Mouse (Mus musculus) natural killer cell, adult 2 months (primary cell): Measurements from ENCODE around the gene Nav2.

Source experiments
- DNase-seq, 2 experiments: peaks; one replicate each; pipeline ENCODE4 v3.0.0; 2022; ENCODE audit warnings: low spot score in 2 of 2

The Nav2 gene

GRCm38 (mm10) chr7:48934816-48935215 lies 26.3 kb downstream of the Nav2 start:
- no peak for DNase-seq

GRCm38 (mm10) chr7:48937562-48937961 lies 29.0 kb downstream of the Nav2 start:
- peak; percentile 73 to 78 for DNase-seq

- DNase-seq, result peak; percentile 25 to 29
Observed at GRCm38 (mm10) chr7:48938190-48938589, 29.7 kb downstream of the Nav2 start.

- DNase-seq, result no peak
Observed at GRCm38 (mm10) chr7:48948381-48949108, 40.0 kb downstream of the Nav2 start.

- no peak for DNase-seq
Observed at GRCm38 (mm10) chr7:48954501-48954900, 46.0 kb downstream of the Nav2 start.

GRCm38 (mm10) chr7:48958528-48959315 lies 50.2 kb downstream of the Nav2 start:
- peak; percentile 16 to 23 for DNase-seq

- no peak for DNase-seq
Observed at GRCm38 (mm10) chr7:48959316-48959661, 50.8 kb downstream of the Nav2 start.

GRCm38 (mm10) chr7:48960152-48960551 lies 51.6 kb downstream of the Nav2 start:
- DNase-seq, result no peak

GRCm38 (mm10) chr7:48961501-48961900 lies 53.0 kb downstream of the Nav2 start:
- DNase-seq, result no peak

GRCm38 (mm10) chr7:48961935-48962334 lies 53.4 kb downstream of the Nav2 start:
- no peak for DNase-seq

GRCm38 (mm10) chr7:48963112-48963511 lies 54.6 kb downstream of the Nav2 start:
- DNase-seq, result no peak

- no peak for DNase-seq
Observed at GRCm38 (mm10) chr7:48963554-48963953, 55.0 kb downstream of the Nav2 start.

GRCm38 (mm10) chr7:48965796-48966512 lies 57.4 kb downstream of the Nav2 start:
- DNase-seq, result no peak

- DNase-seq, result no peak
Observed at GRCm38 (mm10) chr7:48981013-48981412, 72.5 kb downstream of the Nav2 start.

- no peak for DNase-seq
Observed at GRCm38 (mm10) chr7:48981814-48982213, 73.3 kb downstream of the Nav2 start.

GRCm38 (mm10) chr7:48982573-48982972 lies 74.1 kb downstream of the Nav2 start:
- DNase-seq, result no peak

GRCm38 (mm10) chr7:48991911-48992552 lies 83.5 kb downstream of the Nav2 start:
- no peak for DNase-seq

GRCm38 (mm10) chr7:48995171-48995570 lies 86.7 kb downstream of the Nav2 start:
- no peak for DNase-seq

- DNase-seq, result no peak
Observed at GRCm38 (mm10) chr7:48995701-48996100, 87.2 kb downstream of the Nav2 start.

GRCm38 (mm10) chr7:48996829-48997228 lies 88.3 kb downstream of the Nav2 start:
- peak in 1 of 2 experiments; percentile 5 for DNase-seq

GRCm38 (mm10) chr7:48998097-48998496 lies 89.6 kb downstream of the Nav2 start:
- no peak for DNase-seq

GRCm38 (mm10) chr7:48998595-48998994 lies 90.1 kb downstream of the Nav2 start:
- no peak for DNase-seq
